Mouse (Mus musculus): Measurements from ENCODE around the gene Tarm1.

Gene Tarm1

GRCm38 (mm10) chr7:3442476-3443062 is 59.9 kb downstream of the Tarm1 start:
- no peak for DNase-seq (ENCODE audit: inconsistent ontology term)

GRCm38 (mm10) chr7:3440526-3440925 is 61.9 kb downstream of the Tarm1 start:
- no peak for DNase-seq (ENCODE audit: inconsistent ontology term)

GRCm38 (mm10) chr7:3439984-3440383 is 62.4 kb downstream of the Tarm1 start:
- DNase-seq (ENCODE audit: inconsistent ontology term) = no peak

- peak; percentile 39 for DNase-seq (ENCODE audit: inconsistent ontology term)
Measured at GRCm38 (mm10) chr7:3437941-3438340, 64.5 kb downstream of the Tarm1 start.
